Mouse (Mus musculus) kidney, embryonic 15.5 days (tissue): Measurements from ENCODE around the gene Chn2. TPM values are rescaled to one million over a fixed set of nuclear protein-coding genes. Genes with fewer than 3 reads are reported as not detected.

Experiments
- ATAC-seq: fragments of 200-750 bp; cut with Nextera tagmentation; replicated peaks from 2 replicates; pipeline ENCODE4 v1.8.0; 2017; ENCODE audit warnings: moderate TSS enrichment; ENCODE audit not compliant: low FRiP score
- H3K27ac ChIP-seq: fragments of 300-500 bp; sonication (generic); 2 replicates; pipeline ENCODE4 v1.5.1; 2015; ENCODE audit warnings: mild to moderate bottlenecking, inconsistent platforms
- H3K27me3 ChIP-seq: fragments of 300-500 bp; sonication (generic); 2 replicates; pipeline ENCODE4 v1.6.1; 2015; ENCODE audit warnings: inconsistent platforms
- H3K36me3 ChIP-seq: fragments of 300-500 bp; sonication (generic); 2 replicates; pipeline ENCODE4 v1.6.1; 2015; ENCODE audit warnings: inconsistent platforms
- H3K4me1 ChIP-seq: fragments of 300-500 bp; sonication (generic); 2 replicates; pipeline ENCODE4 v1.6.1; 2015; ENCODE audit warnings: inconsistent platforms
- H3K4me2 ChIP-seq: fragments of 300-500 bp; sonication (generic); 2 replicates; pipeline ENCODE4 v1.6.1; 2015; ENCODE audit warnings: moderate library complexity, mild to moderate bottlenecking, inconsistent platforms
- H3K4me3 ChIP-seq: fragments of 300-500 bp; sonication (generic); replicated peaks from 2 replicates; pipeline ENCODE4 v1.5.1; 2015; ENCODE audit warnings: mild to moderate bottlenecking, inconsistent platforms
- H3K9ac ChIP-seq: fragments of 300-500 bp; sonication (generic); 2 replicates; pipeline ENCODE4 v1.6.1; 2015; ENCODE audit warnings: mild to moderate bottlenecking, inconsistent platforms
- H3K9me3 ChIP-seq: fragments of 300-500 bp; sonication (generic); replicated peaks from 2 replicates; pipeline ENCODE4 v1.6.1; 2016; ENCODE audit warnings: inconsistent platforms
- WGBS: fragments of 180-500 bp; shearing (Covaris S2); methylation state at CpG from one replicate; pipeline ENCODE4 v1.1.7; 2015; ENCODE audit warnings: mixed read lengths; 5-methylcytosine and 5-hydroxymethylcytosine counted together
- polyA plus RNA-seq: library from polyadenylated mRNA; unstranded; fragments of >200 nt; fragmentation: Nextera tagmentation; extraction: Ambion mirVana; gene quantifications from 2 replicates; pipeline ENCODE4 v1.2.1, GENCODE M21; 2015

The Chn2 gene
- polyA plus RNA-seq, 1 experiment from 2014 or later = 15.5 TPM

DNA sequence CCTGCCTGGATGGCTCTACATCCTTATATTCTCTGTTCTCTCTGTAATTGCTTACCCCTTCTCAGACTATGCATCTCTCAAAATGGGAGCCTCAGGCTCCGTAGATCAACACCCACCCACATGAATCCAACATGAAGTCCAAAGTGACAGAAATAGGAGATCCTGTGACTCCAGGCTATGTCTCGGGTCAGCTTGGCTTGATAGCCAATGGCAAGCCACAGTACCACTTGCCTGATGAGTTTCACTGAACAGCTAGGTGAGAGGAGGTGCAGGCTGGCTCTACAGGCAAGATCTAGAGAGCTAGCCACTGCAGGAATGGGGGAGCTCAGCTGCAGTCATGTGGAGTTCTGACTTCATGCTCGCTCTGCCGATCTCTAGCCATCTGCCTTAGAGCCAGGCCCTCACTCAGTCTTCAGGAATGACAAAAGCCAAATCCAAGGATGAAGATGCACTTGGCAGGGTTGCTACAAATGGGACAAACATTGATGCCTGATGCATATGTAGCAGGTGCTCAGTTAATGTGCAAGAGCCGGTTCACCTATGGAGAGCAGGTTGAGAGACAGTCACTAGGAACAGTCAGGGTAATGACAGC, 158.6 kb downstream of the Chn2 start:
- Histone ChIP-seq H3K9me3 (no peaks in the 10 kb centered on the region), H3K27me3 (no peaks in the 10 kb centered on the region), H3K4me1 (peaks cover 12% of the 10 kb centered on the region), H3K4me2 (no peak overlapping the region), H3K27ac (no peak overlapping the region), H3K9ac (no peak overlapping the region), H3K4me3 (no peak overlapping the region), H3K36me3 (no peaks in the 10 kb centered on the region)
- no peak for ATAC-seq
- 92% methylated on average over 5 of the region's 5 CpGs for WGBS

DNA sequence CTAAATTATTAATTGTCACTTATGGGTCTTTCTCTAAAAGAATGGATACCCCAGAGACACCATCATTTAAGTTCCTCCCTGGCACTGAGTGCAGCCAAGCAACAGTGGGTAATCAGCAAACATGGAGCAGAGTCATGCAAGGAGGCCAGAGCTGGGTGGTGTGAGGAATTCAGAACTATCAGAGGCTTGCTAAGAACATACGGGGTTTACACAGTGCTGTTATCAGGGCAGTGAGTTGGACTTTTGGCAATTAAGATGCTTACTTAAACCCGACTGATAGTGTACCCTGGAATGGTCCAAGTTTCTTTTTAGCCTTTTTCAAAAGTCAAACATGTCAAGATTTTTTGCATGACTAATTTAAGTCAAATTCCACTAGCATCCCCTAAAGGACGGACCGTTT, 160.2 kb downstream of the Chn2 start:
- Histone ChIP-seq H3K4me1 (peaks cover 14% of the 10 kb centered on the region), H3K27ac (no peak overlapping the region), H3K27me3 (no peaks in the 10 kb centered on the region), H3K9me3 (no peaks in the 10 kb centered on the region), H3K36me3 (no peaks in the 10 kb centered on the region), H3K4me3 (no peak overlapping the region), H3K9ac (no peak overlapping the region), H3K4me2 (no peak overlapping the region)
- WGBS = 49% methylated on average over 4 of the region's 4 CpGs
- no peak for ATAC-seq

DNA sequence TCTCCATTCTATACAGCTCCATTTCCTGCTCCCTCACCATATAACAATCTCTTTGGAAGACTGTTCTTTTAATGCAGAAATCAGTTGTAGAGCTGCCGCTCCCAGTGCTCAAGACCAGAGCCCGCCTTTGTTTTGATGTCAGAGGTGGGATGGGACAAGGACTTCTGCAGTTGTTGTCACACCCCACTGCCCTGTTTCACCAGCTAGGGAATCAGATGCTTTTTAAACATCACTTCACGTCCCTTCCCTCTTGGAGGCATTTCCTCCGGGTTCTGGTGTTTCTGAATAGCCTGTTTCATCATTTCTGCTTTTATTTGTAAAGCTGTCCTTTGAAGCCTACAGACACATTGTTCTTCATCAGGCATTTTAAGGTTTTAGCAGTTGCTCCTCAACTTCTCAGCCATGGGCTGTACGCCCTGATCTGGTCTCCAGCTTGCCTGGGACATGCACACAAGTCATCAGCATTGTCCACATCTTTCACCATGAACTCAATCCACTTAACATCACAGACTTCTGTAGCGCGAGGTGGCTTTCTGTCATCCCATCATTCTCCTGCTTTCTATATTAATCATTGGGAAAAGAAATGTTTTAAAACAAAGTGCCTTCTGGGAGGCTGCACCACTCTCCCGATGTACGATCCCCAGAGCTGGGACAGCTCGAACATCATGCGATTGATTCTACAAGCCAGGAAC, 160.8 kb downstream of the Chn2 start:
- H3K4me2 ChIP-seq = no peak overlapping the region
- no peaks in the 10 kb centered on the region for H3K27me3 ChIP-seq
- ATAC-seq = no peak
- no peaks in the 10 kb centered on the region for H3K36me3 ChIP-seq
- peaks cover 14% of the 10 kb centered on the region for H3K4me1 ChIP-seq
- no peak overlapping the region for H3K4me3 ChIP-seq
- H3K9ac ChIP-seq = no peak overlapping the region
- H3K9me3 ChIP-seq = no peaks in the 10 kb centered on the region
- no peak overlapping the region for H3K27ac ChIP-seq
- WGBS = 79% methylated on average over 11 of the region's 11 CpGs

- Histone ChIP-seq H3K4me1 (peaks cover 14% of the 10 kb centered on the region), H3K27ac (peak overlapping the region; percentile 5; the same call in 1 of the 2 replicates), H3K4me3 (no peak overlapping the region), H3K36me3 (no peaks in the 10 kb centered on the region), H3K4me2 (no peak overlapping the region), H3K9ac (no peak overlapping the region), H3K9me3 (no peaks in the 10 kb centered on the region), H3K27me3 (no peaks in the 10 kb centered on the region)
- WGBS = 46% methylated on average over 7 of the region's 7 CpGs
- ATAC-seq = 0 out of 2 replicates have a peak, but pooled peaks have one; percentile 66
Measured at GRCm38 (mm10) chr6:54202311-54203020, 163.1 kb downstream of the Chn2 start.

- no peak overlapping the region for H3K4me3 ChIP-seq
Measured at GRCm38 (mm10) chr6:54203316-54203715, 164.0 kb downstream of the Chn2 start.

GRCm38 (mm10) chr6:54203926-54204325, 164.6 kb downstream of the Chn2 start:
- Histone ChIP-seq H3K4me3 (no peak overlapping the region), H3K36me3 (no peaks in the 10 kb centered on the region), H3K27ac (no peak overlapping the region), H3K4me2 (no peak overlapping the region), H3K9me3 (no peaks in the 10 kb centered on the region), H3K4me1 (peaks cover 14% of the 10 kb centered on the region), H3K27me3 (no peaks in the 10 kb centered on the region), H3K9ac (no peak overlapping the region)
- ATAC-seq = no peak
- WGBS = 91% methylated on average over 6 of the region's 6 CpGs

More at GRCm38 (mm10) chr6:54203316-54203715, 164.0 kb downstream of the Chn2 start:
- ATAC-seq = no peak
- no peak overlapping the region for H3K4me2 ChIP-seq
- peaks cover 14% of the 10 kb centered on the region for H3K4me1 ChIP-seq
- H3K36me3 ChIP-seq = no peaks in the 10 kb centered on the region
- no peaks in the 10 kb centered on the region for H3K9me3 ChIP-seq
- H3K27ac ChIP-seq = peak overlapping the region; percentile 5; the same call in 1 of the 2 replicates
- H3K9ac ChIP-seq = no peak overlapping the region
- no peaks in the 10 kb centered on the region for H3K27me3 ChIP-seq
- 83% methylated on average over 2 of the region's 2 CpGs for WGBS

DNA sequence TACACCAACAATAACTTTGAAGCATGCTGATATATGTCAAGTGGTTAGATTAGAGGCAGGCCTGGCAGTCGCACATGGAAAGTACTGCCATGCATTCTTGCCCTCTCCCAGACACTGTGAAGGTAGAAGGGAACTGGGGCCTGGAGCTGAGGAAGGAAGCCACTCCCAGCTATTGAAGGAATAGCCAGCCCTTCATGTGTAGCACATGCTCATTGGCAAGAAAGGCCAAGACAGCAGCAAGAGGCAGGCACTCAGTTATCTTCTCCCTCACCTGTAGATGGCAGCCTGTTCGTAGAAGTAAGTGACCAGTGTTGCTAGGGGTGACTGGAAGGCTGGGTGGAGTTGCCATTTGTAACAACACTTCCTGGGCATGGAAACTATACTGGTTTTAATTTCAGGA, 165.6 kb downstream of the Chn2 start:
- H3K27me3 ChIP-seq = no peaks in the 10 kb centered on the region
- H3K9me3 ChIP-seq = no peaks in the 10 kb centered on the region
- ATAC-seq = 0 out of 2 replicates have a peak, but pooled peaks have one; percentile 52
- H3K4me2 ChIP-seq = no peak overlapping the region
- no peak overlapping the region for H3K27ac ChIP-seq
- H3K4me1 ChIP-seq = peaks cover 14% of the 10 kb centered on the region
- WGBS = 60% methylated on average over 2 of the region's 2 CpGs
- H3K4me3 ChIP-seq = no peak overlapping the region
- no peaks in the 10 kb centered on the region for H3K36me3 ChIP-seq
- no peak overlapping the region for H3K9ac ChIP-seq

GRCm38 (mm10) chr6:54205471-54205870, 166.1 kb downstream of the Chn2 start:
- Histone ChIP-seq H3K36me3 (no peaks in the 10 kb centered on the region), H3K27ac (no peak overlapping the region), H3K4me2 (no peak overlapping the region), H3K9me3 (no peaks in the 10 kb centered on the region), H3K9ac (no peak overlapping the region), H3K27me3 (no peaks in the 10 kb centered on the region), H3K4me1 (peaks cover 10% of the 10 kb centered on the region), H3K4me3 (no peak overlapping the region)
- WGBS = 80% methylated on average over 5 of the region's 5 CpGs
- no peak for ATAC-seq

GRCm38 (mm10) chr6:54206221-54206738, 166.9 kb downstream of the Chn2 start:
- H3K4me1 ChIP-seq = peaks cover 10% of the 10 kb centered on the region
- H3K4me3 ChIP-seq = no peak overlapping the region
- H3K9me3 ChIP-seq = no peaks in the 10 kb centered on the region
- no peak overlapping the region for H3K27ac ChIP-seq
- no peak overlapping the region for H3K9ac ChIP-seq
- ATAC-seq = no peak
- no peaks in the 10 kb centered on the region for H3K36me3 ChIP-seq
- H3K27me3 ChIP-seq = no peaks in the 10 kb centered on the region
- 56% methylated on average over 6 of the region's 6 CpGs for WGBS
- H3K4me2 ChIP-seq = no peak overlapping the region

DNA sequence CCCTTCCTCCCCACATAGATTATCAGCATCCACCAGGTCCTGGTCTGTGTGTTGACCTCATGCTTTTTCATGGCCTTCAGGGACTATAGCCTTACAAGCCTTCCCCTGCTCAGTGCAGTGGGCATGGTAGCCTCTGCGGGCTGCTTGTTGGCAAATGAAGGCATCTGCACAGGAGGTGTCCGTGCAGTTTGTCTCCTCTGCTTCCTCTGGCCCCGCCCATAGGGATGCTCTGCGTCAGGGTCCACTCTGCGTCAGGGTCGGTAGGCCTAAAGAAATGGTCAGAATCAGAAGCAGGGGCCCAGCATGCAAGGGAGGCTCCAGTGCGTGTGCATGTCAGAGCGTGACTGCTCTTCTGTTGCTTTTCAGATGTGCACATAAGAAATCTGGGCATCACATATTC, 169.4 kb downstream of the Chn2 start:
- WGBS = 84% methylated on average over 8 of the region's 8 CpGs
- Histone ChIP-seq H3K4me3 (no peak overlapping the region), H3K27ac (no peak overlapping the region), H3K4me2 (no peak overlapping the region), H3K27me3 (no peaks in the 10 kb centered on the region), H3K4me1 (0 out of 2 replicates have a peak, but pooled peaks cover 2% of the 10 kb centered on the region), H3K9ac (no peak overlapping the region), H3K36me3 (no peaks in the 10 kb centered on the region), H3K9me3 (no peaks in the 10 kb centered on the region)
- ATAC-seq = no peak

- Histone ChIP-seq H3K4me3 (no peak overlapping the region), H3K9ac (no peak overlapping the region), H3K9me3 (no peaks in the 10 kb centered on the region), H3K4me2 (no peak overlapping the region), H3K27ac (no peak overlapping the region), H3K36me3 (no peaks in the 10 kb centered on the region), H3K4me1 (0 out of 2 replicates have a peak, but pooled peaks cover 2% of the 10 kb centered on the region), H3K27me3 (no peaks in the 10 kb centered on the region)
- 77% methylated on average over 4 of the region's 4 CpGs for WGBS
- ATAC-seq = no peak
Measured at GRCm38 (mm10) chr6:54210971-54211370, 171.6 kb downstream of the Chn2 start.

GRCm38 (mm10) chr6:54211939-54212338, 172.6 kb downstream of the Chn2 start:
- no peak for ATAC-seq
- no peaks in the 10 kb centered on the region for H3K27me3 ChIP-seq
- H3K36me3 ChIP-seq = no peaks in the 10 kb centered on the region
- no peak overlapping the region for H3K4me2 ChIP-seq
- no peak overlapping the region for H3K27ac ChIP-seq
- WGBS = 68% methylated on average over 7 of the region's 7 CpGs
- H3K9ac ChIP-seq = no peak overlapping the region
- no peaks in the 10 kb centered on the region for H3K9me3 ChIP-seq
- H3K4me1 ChIP-seq = 0 out of 2 replicates have a peak, but pooled peaks cover 2% of the 10 kb centered on the region
- no peak overlapping the region for H3K4me3 ChIP-seq
